Mouse (Mus musculus): ENCODE results near the gene Fabp1.

Fabp1 gene

GRCm38 (mm10) chr6:71199612-71200011 lies at the start of gene Fabp1:
Fabp1 (plus strand) TSS chr6:71199827.
- no peak for DNase-seq (ENCODE audit: low read depth)

DNA sequence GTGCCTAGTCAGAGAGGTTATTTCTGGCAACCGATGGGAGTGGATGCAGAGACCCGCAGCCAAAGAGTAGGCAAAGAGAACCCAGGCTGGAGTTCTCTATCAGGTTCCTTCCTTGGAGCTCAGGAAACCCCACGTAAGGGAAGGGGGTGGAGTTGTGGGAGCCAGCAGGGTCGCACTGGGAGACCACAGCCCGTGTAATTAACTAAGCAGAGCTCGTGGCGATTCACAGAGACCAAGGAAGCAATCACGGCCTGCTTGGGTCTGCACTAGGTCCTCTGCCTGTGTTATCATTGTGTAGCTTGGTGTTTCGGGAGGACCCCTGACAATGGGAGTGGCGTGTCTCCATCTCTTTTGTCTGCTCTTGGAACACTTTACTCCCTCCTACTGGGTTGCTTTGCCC lies 48.5 kb upstream of the Fabp1 start:
- DNase-seq (ENCODE audit: low read depth) = no peak

DNA sequence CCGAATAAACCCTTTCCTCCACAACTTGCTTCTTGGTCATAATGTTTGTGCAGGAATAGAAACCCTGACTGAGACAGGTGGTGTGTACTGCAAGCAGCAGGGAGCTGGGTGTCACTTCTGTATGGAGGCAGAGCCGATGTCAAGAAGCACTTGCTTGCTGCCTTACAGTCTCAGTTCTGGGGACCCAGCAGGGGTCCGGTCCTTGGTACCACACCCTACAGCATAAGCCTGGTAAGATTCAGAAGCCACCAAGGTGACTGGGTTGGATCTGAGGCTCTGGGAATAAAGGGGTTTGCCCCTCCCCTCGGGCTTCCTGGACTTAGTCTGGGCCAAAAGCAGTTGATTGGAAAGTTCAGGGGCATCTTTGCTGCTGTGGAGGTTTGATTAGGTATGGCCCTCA lies 46.1 kb upstream of the Fabp1 start:
- no peak for DNase-seq (ENCODE audit: low read depth)

- no peak for DNase-seq (ENCODE audit: low read depth)
These were observed 44.8 kb upstream of the Fabp1 start for GRCm38 (mm10) chr6:71154861-71155260.

- peak; percentile 77 for DNase-seq (ENCODE audit: low read depth)
These were observed 42.8 kb upstream of the Fabp1 start for GRCm38 (mm10) chr6:71156674-71157326.

GRCm38 (mm10) chr6:71161290-71161689 lies 38.3 kb upstream of the Fabp1 start:
- no peak for DNase-seq (ENCODE audit: low read depth)

GRCm38 (mm10) chr6:71162269-71162668 lies 37.4 kb upstream of the Fabp1 start:
- no peak for DNase-seq (ENCODE audit: low read depth)

DNA sequence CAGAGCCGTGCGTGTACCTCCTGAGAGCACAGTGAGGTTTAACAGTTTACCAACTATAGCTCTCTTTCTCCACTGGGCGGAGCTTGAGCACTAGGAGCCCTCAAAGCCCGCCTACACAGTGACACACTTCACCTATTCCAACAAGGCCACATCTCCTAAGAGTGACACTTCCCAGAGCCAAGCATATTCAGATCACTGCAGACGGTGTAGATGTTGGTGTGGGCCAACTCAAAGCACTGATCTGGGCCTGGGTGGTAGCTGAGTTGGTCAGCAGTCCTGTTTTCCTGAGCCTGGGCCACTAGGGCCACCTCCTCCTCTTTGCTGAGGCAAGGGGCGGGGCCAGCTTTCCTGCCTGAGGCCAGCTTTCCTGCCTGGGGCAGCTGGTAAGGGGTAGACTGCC lies 35.2 kb upstream of the Fabp1 start:
- DNase-seq (ENCODE audit: low read depth) = no peak

DNA sequence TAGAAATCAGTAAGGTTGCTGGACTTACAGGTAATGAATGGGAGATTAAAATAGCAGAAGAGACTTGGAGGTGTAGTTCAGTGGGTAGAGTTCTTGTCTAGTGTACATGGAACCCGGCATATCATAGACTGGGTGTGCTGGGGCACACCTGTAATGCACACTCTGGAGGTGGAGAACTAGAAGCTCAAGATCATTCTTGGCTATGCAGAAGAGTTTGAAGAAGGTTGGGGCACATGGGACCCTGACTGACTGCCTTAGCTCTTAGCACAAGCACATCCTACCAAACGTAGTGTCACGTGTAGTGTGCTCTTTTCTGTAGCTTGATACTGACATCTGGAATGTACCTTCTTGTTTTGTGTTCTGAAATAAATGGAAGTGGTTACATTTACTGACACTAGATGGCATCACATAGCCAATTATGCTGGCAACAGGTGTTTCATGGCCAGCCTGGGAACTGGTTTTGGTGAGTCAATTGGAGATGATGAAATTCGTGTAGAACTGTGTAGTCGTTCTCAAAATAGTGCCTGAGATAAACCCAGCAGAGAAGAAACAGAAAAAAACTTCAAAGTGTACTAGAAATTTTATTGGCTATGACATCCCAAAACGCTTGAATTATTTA lies 33.0 kb upstream of the Fabp1 start:
- peak; percentile 68 for DNase-seq (ENCODE audit: low read depth)

GRCm38 (mm10) chr6:71172812-71173580 lies 26.6 kb upstream of the Fabp1 start:
- no peak for DNase-seq (ENCODE audit: low read depth)

DNA sequence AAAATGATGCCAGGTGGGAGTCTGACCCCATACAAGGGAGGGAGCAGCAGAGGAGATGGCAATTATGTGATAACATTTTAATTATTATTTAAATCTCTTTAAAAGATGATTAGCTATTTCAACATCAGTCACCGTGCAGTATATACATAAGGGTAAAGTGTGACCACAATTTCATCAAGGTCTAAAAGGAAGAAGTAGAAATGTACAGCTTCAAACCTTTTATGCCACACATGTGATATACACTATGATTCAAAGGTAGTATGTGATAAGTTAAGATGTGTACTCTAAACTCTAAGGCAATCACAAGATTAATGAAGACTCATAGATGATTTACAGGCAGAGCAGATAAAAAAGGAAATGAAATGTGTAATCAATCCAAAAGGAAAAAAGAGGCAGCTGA lies 19.0 kb upstream of the Fabp1 start:
- no peak for DNase-seq (ENCODE audit: low read depth)

DNA sequence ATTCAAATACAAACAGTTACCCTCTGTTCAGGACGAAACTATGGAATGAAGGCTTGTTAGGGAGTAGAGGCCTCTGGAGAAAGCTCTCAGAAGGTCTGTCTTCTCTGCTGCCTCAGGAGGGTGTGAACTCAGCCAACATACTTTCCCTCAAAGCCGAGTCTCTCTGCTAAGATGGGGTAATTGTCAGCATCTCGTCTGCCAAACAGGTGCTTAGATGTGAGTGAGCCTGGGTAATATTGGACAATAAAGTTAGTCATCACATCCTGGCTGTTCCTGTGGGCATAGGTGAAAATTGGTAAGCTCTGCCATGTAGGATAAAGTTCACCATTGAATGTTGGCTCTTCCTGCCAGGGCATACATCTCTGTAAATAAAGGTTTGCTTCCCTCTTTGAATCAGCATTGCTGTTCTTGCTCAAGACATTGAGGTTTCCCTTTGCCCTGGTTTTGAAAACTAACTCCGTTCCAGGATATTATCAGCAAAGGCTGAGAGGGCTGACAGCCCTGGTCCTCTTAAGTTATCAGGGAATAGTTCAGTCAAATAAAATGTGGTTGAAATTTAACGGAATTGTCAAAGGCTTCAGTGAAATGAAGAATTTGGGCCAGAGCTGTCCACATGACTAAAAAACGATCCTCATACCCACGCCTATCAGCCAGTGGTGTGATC lies 14.6 kb upstream of the Fabp1 start:
- no peak for DNase-seq (ENCODE audit: low read depth)

GRCm38 (mm10) chr6:71189578-71189977 lies 10.0 kb upstream of the Fabp1 start:
- DNase-seq (ENCODE audit: low read depth) = no peak

GRCm38 (mm10) chr6:71190501-71190900 lies 9.1 kb upstream of the Fabp1 start:
- no peak for DNase-seq (ENCODE audit: low read depth)

DNA sequence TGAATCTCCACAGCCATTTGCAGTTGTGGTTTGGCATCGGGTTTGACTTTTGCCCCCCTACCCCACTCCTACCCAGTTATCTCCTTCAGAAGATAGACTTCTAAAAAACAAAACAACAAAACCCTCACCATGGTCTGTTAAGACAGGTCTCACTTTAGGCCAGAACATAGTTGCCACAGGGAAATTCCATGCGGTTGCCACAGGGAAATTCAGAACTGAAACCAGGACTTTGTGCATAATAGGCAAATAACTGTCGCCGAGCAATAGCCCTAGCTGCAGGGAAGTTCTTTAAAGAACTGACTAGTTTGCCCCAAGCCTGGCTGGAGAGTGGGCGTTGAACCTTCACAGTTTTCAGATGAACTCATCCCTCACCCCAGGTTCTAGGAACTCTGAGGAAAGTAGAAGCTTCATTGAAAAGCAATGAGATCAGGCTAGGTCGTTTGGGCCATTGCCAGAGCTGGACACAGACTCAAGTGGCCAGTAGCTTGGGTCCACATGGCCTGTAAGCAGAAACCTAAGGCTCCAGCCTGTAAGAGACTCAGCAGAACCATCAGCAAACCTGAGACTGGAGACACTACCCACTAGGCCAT lies 6.4 kb upstream of the Fabp1 start:
- DNase-seq (ENCODE audit: low read depth) = no peak

- DNase-seq (ENCODE audit: low read depth) = no peak
These were observed 3.5 kb upstream of the Fabp1 start for GRCm38 (mm10) chr6:71196107-71196506.

DNA sequence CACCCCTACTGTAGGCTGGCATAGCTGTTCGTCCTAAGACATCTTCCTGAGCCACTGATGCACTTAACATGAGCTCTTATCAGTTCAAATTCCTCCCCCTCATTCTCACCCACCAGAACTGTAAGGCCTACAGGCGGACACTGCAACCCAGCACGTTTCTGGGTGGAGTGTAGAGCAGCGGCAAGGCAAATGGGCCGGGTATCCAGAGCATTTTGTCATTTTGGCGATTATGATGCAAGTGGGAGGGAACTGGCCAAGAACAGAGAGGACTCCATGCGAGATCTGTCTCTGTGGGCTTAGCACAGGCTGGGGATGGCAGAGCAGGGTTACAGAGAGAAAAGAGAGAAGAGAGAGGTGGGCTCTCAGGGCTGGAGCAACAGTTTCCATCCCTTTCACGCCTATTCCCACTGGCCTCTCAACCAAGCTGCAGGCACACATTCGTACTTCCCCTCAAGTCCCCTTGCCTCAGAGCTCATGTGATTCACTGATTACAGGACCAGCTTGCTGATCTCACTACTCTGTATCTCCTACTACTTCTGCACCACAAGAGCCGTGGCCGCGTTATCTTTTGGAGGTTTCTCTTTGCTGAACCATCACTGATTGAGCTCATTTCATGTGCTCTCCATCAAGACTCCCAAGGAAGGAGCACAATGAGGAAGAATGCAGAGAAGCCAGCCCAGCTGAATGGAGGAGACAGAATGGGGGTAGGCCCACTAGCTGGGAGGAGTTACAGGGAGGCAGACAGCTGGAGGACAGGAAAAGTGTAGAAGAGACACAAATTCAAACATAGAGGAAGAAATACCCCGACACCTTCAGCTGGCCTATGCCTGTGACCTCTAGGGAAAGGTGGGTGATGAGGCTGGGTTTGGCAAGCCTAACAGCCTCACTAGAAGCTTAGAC lies 1.7 kb upstream of the Fabp1 start:
- no peak for DNase-seq (ENCODE audit: low read depth)

GRCm38 (mm10) chr6:71201925-71202324 lies 2.3 kb downstream of the Fabp1 start:
- DNase-seq (ENCODE audit: low read depth) = no peak

GRCm38 (mm10) chr6:71203674-71204073 lies 4.0 kb downstream of the Fabp1 start:
- DNase-seq (ENCODE audit: low read depth) = no peak

GRCm38 (mm10) chr6:71204166-71204565 lies 4.5 kb downstream of the Fabp1 start:
- no peak for DNase-seq (ENCODE audit: low read depth)

DNA sequence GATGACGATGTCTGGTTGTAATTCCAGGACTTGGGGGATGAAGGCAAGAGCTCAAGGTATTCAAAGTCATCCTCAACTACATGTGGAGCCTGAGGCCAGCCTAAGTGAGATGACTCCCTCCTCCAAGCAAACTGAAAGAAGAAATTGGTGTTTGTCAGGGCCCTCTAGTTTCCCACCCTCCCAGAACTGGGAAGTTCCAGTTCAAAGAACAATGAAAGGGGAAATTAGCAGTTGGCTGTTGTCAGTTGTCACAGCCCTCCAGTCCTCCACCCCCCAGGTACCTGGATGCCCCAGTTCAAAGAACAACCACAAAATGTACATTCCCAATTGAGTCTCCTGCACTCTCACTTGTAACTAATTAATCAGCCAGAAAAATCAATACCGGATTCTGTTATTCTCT lies 9.1 kb downstream of the Fabp1 start:
- DNase-seq (ENCODE audit: low read depth) = no peak

All from induced T-regulatory cell, adult 2 months (primary cell).